Mouse (Mus musculus) neural tube, embryonic 11.5 days (tissue): ENCODE results near the gene Uchl5. TPM values are rescaled to one million over a fixed set of nuclear protein-coding genes. Genes with fewer than 3 reads are reported as not detected.

Experiments used
- ATAC-seq: fragments of 200-750 bp; cut with Nextera tagmentation; 2 replicates; pipeline ENCODE4 v1.8.0; 2017; ENCODE audit warnings: moderate number of reproducible peaks, mild to moderate bottlenecking, moderate TSS enrichment, moderate library complexity; ENCODE audit not compliant: insufficient read depth, low FRiP score, low TSS enrichment
- DNase-seq: peaks from one replicate; pipeline ENCODE4 v3.0.0-alpha.2; 2015; ENCODE audit warnings: low spot score
- H3K27ac ChIP-seq: fragments of 300-500 bp; sonication (generic); 2 replicates; pipeline ENCODE4 v1.5.1; 2014; ENCODE audit warnings: low read depth, mild to moderate bottlenecking, low read length
- H3K27me3 ChIP-seq: fragments of 300-500 bp; sonication (generic); 2 replicates; pipeline ENCODE4 v1.6.1; 2014; ENCODE audit warnings: mild to moderate bottlenecking, low read length, mixed read lengths; ENCODE audit not compliant: control insufficient read depth, insufficient read depth
- H3K36me3 ChIP-seq: fragments of 300-500 bp; sonication (generic); 2 replicates; pipeline ENCODE4 v1.6.1; 2014; ENCODE audit warnings: mild to moderate bottlenecking, low read length, moderate library complexity, mixed read lengths; ENCODE audit not compliant: control insufficient read depth, insufficient read depth
- H3K4me1 ChIP-seq: fragments of 300-500 bp; sonication (generic); 2 replicates; pipeline ENCODE4 v1.6.1; 2014; ENCODE audit warnings: low read length, mixed read lengths; ENCODE audit not compliant: control insufficient read depth, insufficient read depth
- H3K4me2 ChIP-seq: fragments of 300-500 bp; sonication (generic); 2 replicates; pipeline ENCODE4 v1.6.1; 2014; ENCODE audit warnings: low read depth, mild to moderate bottlenecking, moderate library complexity
- H3K4me3 ChIP-seq: fragments of 300-500 bp; sonication (generic); 2 replicates; pipeline ENCODE4 v1.5.1; 2014; ENCODE audit warnings: low read depth, low read length
- H3K9ac ChIP-seq: fragments of 300-500 bp; sonication (generic); 2 replicates; pipeline ENCODE4 v1.6.1; 2014; ENCODE audit warnings: mild to moderate bottlenecking, low read length
- H3K9me3 ChIP-seq: fragments of 300-500 bp; sonication (generic); 2 replicates; pipeline ENCODE4 v1.6.1; 2016; ENCODE audit warnings: low read length; ENCODE audit not compliant: control insufficient read depth
- WGBS: fragments of 180-500 bp; shearing (Covaris S2); extraction: QIAGEN DNeasy Blood & Tissue Kit; methylation state at CpG from one replicate; pipeline ENCODE4 v1.1.7; 2014; 5-methylcytosine and 5-hydroxymethylcytosine counted together
- polyA plus RNA-seq: library from polyadenylated mRNA; unstranded; fragments of >200 nt; fragmentation: Nextera tagmentation; extraction: Ambion mirVana; gene quantifications from 2 replicates; pipeline ENCODE4 v1.2.1, GENCODE M21; 2014

The Uchl5 gene
- polyA plus RNA-seq, 1 experiment from 2014 or later, result 74.4 TPM

- DNase-seq (no peak), ATAC-seq (no peak)
- Histone ChIP-seq H3K27ac (no peak overlapping the region), H3K4me3 (no peak overlapping the region), H3K36me3 (no peaks in the 10 kb centered on the region), H3K9ac (no peak overlapping the region), H3K4me2 (no peak overlapping the region), H3K27me3 (no peaks in the 10 kb centered on the region), H3K9me3 (no peaks in the 10 kb centered on the region), H3K4me1 (no peaks in the 10 kb centered on the region)
- WGBS, result 85% methylated on average over 3 of the region's 3 CpGs
These were observed 45.6 kb downstream of the Uchl5 start for GRCm38 (mm10) chr1:143822677-143823076.

GRCm38 (mm10) chr1:143830713-143831112 is 53.6 kb downstream of the Uchl5 start:
- H3K4me2 ChIP-seq, result no peak overlapping the region
- H3K4me3 ChIP-seq, result no peak overlapping the region
- DNase-seq (no peak), ATAC-seq (no peak)
- no peaks in the 10 kb centered on the region for H3K27me3 ChIP-seq
- 65% methylated on average over 3 of the region's 3 CpGs for WGBS
- H3K9me3 ChIP-seq, result no peaks in the 10 kb centered on the region
- no peak overlapping the region for H3K9ac ChIP-seq
- H3K27ac ChIP-seq, result no peak overlapping the region
- H3K36me3 ChIP-seq, result no peaks in the 10 kb centered on the region
- H3K4me1 ChIP-seq, result no peaks in the 10 kb centered on the region

GRCm38 (mm10) chr1:143836363-143837182 is 59.5 kb downstream of the Uchl5 start:
- Histone ChIP-seq H3K27ac (no peak overlapping the region), H3K9me3 (no peaks in the 10 kb centered on the region), H3K4me3 (no peak overlapping the region), H3K4me2 (no peak overlapping the region), H3K36me3 (no peaks in the 10 kb centered on the region), H3K4me1 (no peaks in the 10 kb centered on the region), H3K9ac (no peak overlapping the region), H3K27me3 (no peaks in the 10 kb centered on the region)
- peak; percentile 30 for DNase-seq
- ATAC-seq, result peak; percentile 45
- WGBS, result 46% methylated on average over 7 of the region's 7 CpGs

GRCm38 (mm10) chr1:143837681-143838080 is 60.6 kb downstream of the Uchl5 start:
- Histone ChIP-seq H3K36me3 (no peaks in the 10 kb centered on the region), H3K9me3 (no peaks in the 10 kb centered on the region), H3K4me1 (no peaks in the 10 kb centered on the region), H3K27ac (no peak overlapping the region), H3K4me2 (no peak overlapping the region), H3K27me3 (no peaks in the 10 kb centered on the region), H3K9ac (no peak overlapping the region), H3K4me3 (no peak overlapping the region)
- ATAC-seq (no peak), DNase-seq (no peak)
- 89% methylated on average over 4 of the region's 4 CpGs for WGBS

DNA sequence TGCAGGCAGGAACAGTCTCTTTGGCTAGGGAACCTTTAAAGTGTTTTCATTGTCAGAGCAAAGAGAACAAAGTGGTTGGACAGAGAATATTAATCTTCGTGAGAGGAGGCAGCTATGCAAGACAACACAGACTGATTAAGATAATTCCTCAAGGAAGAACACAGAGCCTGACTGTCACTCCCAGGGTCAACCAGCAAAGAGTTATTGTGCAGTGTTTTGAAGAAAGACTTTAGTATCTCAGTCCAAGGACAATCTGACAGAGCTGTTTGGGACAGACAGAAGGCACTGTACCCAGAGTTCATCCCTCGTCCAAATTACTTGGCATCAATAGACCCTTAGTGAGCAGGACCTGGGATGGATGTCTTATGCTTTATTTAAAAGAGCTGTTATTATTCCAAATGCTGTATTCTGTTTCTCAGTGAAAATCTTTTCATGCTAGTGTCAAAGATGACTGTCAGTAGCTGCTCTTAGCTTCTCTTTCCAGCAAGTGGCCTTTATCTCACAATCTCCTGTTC is 61.9 kb downstream of the Uchl5 start:
- 71% methylated on average over 2 of the region's 2 CpGs for WGBS
- H3K4me2 ChIP-seq, result no peak overlapping the region
- H3K27me3 ChIP-seq, result no peaks in the 10 kb centered on the region
- H3K9ac ChIP-seq, result no peak overlapping the region
- DNase-seq, result no peak
- no peaks in the 10 kb centered on the region for H3K36me3 ChIP-seq
- no peaks in the 10 kb centered on the region for H3K4me1 ChIP-seq
- ATAC-seq, result no peak
- H3K4me3 ChIP-seq, result no peak overlapping the region
- no peaks in the 10 kb centered on the region for H3K9me3 ChIP-seq
- H3K27ac ChIP-seq, result no peak overlapping the region

DNA sequence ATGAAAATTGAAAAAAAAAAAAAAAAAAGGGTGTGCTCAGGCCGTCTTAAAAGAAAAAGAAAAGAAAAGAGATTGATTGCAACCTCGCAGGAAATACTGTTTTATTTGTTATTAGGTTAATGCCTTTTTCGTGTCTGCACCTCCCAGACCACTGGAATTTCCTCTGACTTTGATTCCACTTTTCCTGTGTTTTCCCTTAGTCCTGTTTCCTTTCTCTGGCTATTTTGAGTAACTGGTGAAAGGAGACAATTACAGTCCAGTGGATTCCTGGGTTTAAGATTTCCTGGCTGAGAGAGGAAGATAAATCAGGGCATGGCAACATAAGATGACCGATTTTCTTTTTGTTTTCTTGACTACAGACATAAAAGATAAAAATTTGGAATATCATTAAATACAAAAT is 75.3 kb downstream of the Uchl5 start:
- Histone ChIP-seq H3K27me3 (no peaks in the 10 kb centered on the region), H3K36me3 (no peaks in the 10 kb centered on the region), H3K27ac (no peak overlapping the region), H3K9me3 (no peaks in the 10 kb centered on the region), H3K4me3 (no peak overlapping the region), H3K4me1 (no peaks in the 10 kb centered on the region), H3K4me2 (no peak overlapping the region), H3K9ac (no peak overlapping the region)
- ATAC-seq (no peak), DNase-seq (no peak)
- 64% methylated on average over 4 of the region's 4 CpGs for WGBS

GRCm38 (mm10) chr1:143852779-143853358 is 75.8 kb downstream of the Uchl5 start:
- Histone ChIP-seq H3K27ac (no peak overlapping the region), H3K4me2 (no peak overlapping the region), H3K36me3 (no peaks in the 10 kb centered on the region), H3K9me3 (no peaks in the 10 kb centered on the region), H3K9ac (no peak overlapping the region), H3K4me1 (no peaks in the 10 kb centered on the region), H3K4me3 (no peak overlapping the region), H3K27me3 (no peaks in the 10 kb centered on the region)
- DNase-seq (no peak), ATAC-seq (0 out of 2 replicates have a peak, but pooled peaks have one; percentile 23)
- 83% methylated on average over 2 of the region's 2 CpGs for WGBS

DNA sequence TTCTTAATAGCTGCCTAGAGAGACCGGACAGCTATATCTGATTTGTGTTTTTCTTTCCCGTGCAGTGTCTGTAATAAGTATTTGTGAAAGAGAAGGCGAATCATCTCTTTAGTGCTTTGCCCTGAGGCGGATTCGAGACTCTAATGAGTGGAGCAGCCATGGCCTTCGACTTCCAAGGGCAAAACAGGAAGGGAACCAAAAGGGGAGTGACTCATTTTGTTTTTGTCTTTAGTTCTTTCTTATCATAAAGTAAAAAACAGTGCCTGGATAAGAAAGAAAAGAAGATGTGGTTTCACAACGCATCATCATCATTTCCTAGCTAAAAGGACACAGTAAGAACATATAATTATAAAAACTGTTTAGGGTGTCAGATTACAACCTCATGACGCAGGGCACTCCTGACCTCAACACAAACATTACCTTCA is 76.6 kb downstream of the Uchl5 start:
- Histone ChIP-seq H3K36me3 (no peaks in the 10 kb centered on the region), H3K9ac (no peak overlapping the region), H3K4me2 (no peak overlapping the region), H3K4me3 (no peak overlapping the region), H3K4me1 (no peaks in the 10 kb centered on the region), H3K27ac (no peak overlapping the region), H3K9me3 (no peaks in the 10 kb centered on the region), H3K27me3 (no peaks in the 10 kb centered on the region)
- DNase-seq (no peak), ATAC-seq (no peak)
- 72% methylated on average over 8 of the region's 8 CpGs for WGBS

GRCm38 (mm10) chr1:143855706-143856105 is 78.6 kb downstream of the Uchl5 start:
- no peaks in the 10 kb centered on the region for H3K36me3 ChIP-seq
- DNase-seq (no peak), ATAC-seq (no peak)
- H3K9me3 ChIP-seq, result no peaks in the 10 kb centered on the region
- no peak overlapping the region for H3K4me3 ChIP-seq
- H3K4me1 ChIP-seq, result no peaks in the 10 kb centered on the region
- H3K27ac ChIP-seq, result no peak overlapping the region
- no peaks in the 10 kb centered on the region for H3K27me3 ChIP-seq
- 84% methylated on average over 5 of the region's 5 CpGs for WGBS
- H3K4me2 ChIP-seq, result no peak overlapping the region
- no peak overlapping the region for H3K9ac ChIP-seq
